Mouse (Mus musculus) cerebellum, adult (tissue): ENCODE data around the gene Elf1.

Source experiments
- ATAC-seq: cut with Nextera tagmentation; 2 replicates; pipeline ENCODE4 v1.9.2; 2017; ENCODE audit warnings: mild to moderate bottlenecking, moderate library complexity, mixed read lengths; ENCODE audit not compliant: insufficient number of reproducible peaks, low FRiP score, low TSS enrichment

Elf1 gene

DNA sequence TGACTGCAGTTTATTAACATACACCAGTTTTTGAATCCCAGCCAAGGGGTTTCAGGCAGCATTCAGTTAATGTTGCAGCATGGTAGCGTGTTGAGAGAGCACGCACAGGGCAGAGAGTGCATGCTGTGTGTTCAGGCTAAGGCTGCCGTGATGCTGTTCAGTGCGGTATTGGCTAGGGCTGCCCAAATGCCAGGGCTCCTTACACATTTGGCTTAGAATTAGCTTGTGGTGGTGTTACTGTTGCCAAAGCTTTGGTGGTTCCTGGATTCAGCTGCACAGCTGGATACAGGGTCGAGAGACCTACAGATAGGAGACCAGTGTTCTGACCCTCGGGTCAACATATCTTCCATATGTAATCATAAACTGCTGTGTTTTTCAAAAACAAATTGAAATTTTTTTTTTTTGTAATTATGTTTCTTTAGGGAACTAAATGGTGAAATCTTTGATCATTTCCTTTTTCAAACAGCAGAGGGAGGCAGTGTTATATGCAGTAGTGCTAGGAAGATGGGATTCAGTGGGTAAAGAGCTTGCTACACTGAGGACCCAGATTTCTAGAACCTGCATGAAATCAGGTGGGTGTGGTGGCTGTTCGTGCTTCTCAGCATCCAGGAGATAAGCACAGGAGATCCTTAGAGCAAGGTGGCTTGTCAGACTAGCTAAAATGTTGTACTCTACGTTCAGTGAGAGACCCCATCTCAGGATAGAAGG lies 136.3 kb downstream of the Elf1 start:
- no peak for ATAC-seq

DNA sequence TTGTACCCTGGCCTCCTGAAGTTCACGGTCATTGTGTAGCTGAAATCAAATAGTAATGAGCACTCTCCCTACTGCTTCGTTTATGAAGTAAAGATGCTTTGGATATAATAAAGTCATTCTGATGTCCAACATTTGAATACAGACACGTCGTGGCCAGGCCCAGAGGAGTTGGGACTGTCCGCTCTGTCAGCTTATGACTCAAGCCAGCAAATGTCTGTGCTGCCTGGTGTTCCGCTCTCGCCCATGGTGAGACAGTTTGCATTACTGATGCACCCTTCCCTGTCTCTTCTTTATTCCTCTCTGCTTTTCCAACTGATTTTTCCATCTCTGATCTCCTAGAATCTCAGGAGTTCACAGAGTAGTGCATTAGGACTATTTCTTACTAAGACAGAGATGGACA lies 138.8 kb downstream of the Elf1 start:
- ATAC-seq: no peak

DNA sequence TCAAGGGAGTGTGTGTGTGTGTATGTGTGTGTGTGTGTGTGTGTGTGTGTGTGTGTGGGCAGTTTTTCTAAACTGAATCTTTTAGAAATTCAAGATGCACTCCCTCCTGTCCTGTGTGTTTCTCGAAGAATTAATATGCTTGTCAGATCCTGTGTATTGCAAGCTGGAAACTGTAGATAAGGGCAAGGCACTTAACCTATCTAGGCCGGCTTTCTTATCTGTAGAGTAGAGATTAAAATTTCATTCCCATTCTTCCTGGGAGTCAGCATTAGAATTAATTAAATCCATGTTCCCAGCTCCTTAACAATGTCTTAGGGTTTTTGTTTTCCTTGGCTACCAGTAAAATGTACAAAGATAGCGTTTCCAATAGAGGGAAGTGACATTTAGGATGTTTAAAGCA lies 140.1 kb downstream of the Elf1 start:
- ATAC-seq: no peak
